ENCODE assay signal across 14 mouse cellular contexts in the genomic region with DNA sequence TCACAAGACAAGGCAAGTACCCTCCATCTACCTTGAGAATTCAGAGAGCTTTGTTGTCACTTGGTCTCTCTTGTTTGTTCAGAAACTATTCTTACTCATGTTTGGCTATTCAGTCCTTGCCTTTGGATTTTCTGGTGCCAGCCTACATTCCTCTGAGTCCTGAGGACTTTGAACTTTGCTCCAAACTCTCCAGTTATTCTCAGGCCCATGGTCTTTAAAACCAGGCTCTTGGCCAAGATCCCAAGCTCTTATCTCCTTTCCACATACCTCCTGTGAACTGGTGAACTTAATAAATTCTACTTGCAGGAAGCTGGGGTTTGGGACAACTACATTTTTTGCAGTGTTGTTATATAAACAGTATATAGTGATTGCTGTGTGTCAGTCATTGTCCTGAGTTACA. TPM values are rescaled to one million over a fixed set of nuclear protein-coding genes. Genes with fewer than 3 reads are reported as not detected.
DNase-seq lines count a peak whose midpoint lies in the region; ATAC-seq lines count a peak whose summit lies in the region.
"Had no signal": no experiment of that assay in that cellular context is flagged by ENCODE, and none has a peak within 500 bp of the region (broad histone marks: within the 10 kb centered on the region; RNA-seq: fewer than 3 reads in every experiment).

No protein-coding gene starts in this region.

- no peaks in the 10 kb centered on the region for H3K4me1 ChIP-seq in kidney, embryonic 15.5 days
- H3K4me1 ChIP-seq: embryonic facial prominence, embryonic 10.5 days; hindbrain, embryonic 10.5 days; limb, embryonic 15.5 days; midbrain, embryonic 12.5 days had no signal

- no peaks in the 10 kb centered on the region for H3K9me3 ChIP-seq in kidney, embryonic 15.5 days (replicated peaks)
- H3K9me3 ChIP-seq: embryonic facial prominence, embryonic 10.5 days; hindbrain, embryonic 10.5 days; limb, embryonic 15.5 days; midbrain, embryonic 12.5 days had no signal

- no peak overlapping the region for H3K27ac ChIP-seq in kidney, embryonic 15.5 days
- H3K27ac ChIP-seq: embryonic facial prominence, embryonic 10.5 days; hindbrain, embryonic 10.5 days; left cerebral cortex, adult 2 months; limb, embryonic 15.5 days; midbrain, embryonic 12.5 days had no signal

- no peak overlapping the region for H3K4me2 ChIP-seq in kidney, embryonic 15.5 days
- H3K4me2 ChIP-seq: limb, embryonic 15.5 days; midbrain, embryonic 12.5 days had no signal

- H3K9ac ChIP-seq in kidney, embryonic 15.5 days: no peak overlapping the region
- H3K9ac ChIP-seq: limb, embryonic 15.5 days; midbrain, embryonic 12.5 days had no signal

- no peaks in the 10 kb centered on the region for H3K36me3 ChIP-seq in kidney, embryonic 15.5 days
- H3K36me3 ChIP-seq: embryonic facial prominence, embryonic 10.5 days; hindbrain, embryonic 10.5 days; limb, embryonic 15.5 days; midbrain, embryonic 12.5 days had no signal

- no peak for ATAC-seq in kidney, embryonic 15.5 days (replicated peaks; ENCODE audit: low FRiP score)
- 0 out of 2 replicates have a peak, but pooled peaks have one; percentile 14 for ATAC-seq in megakaryocyte progenitor cell, adult 5-6 weeks (replicated peaks; ENCODE audit: poor library complexity)

- DNase-seq in kidney, adult 11 months: peak; percentile 58
- DNase-seq in MEL-GATA-1-ER (ENCODE audit: extremely low read depth, low read depth): peak; percentile 13
- DNase-seq in kidney, postnatal 25 days: peak; percentile 47 to 52
- DNase-seq in embryo, embryonic 9.5 days (ENCODE audit: extremely low spot score): no peak
- no peak for DNase-seq in cerebellum, postnatal 10 days
- DNase-seq: cerebellum, adult 9-11 months; right cerebral cortex, postnatal 4 days had no signal

- H3K4me3 ChIP-seq in kidney, embryonic 15.5 days (replicated peaks): no peak overlapping the region
- H3K4me3 ChIP-seq: embryonic facial prominence, embryonic 10.5 days; hindbrain, embryonic 10.5 days; left cerebral cortex, adult 2 months; limb, embryonic 15.5 days; midbrain, embryonic 12.5 days had no signal

- H3K27me3 ChIP-seq in kidney, embryonic 15.5 days: no peaks in the 10 kb centered on the region
- H3K27me3 ChIP-seq: limb, embryonic 15.5 days; midbrain, embryonic 12.5 days had no signal

RNA-seq across cellular contexts. Expression of gene Fhl1, which starts 38.3 kb away (rescaled TPM):
- polyA plus RNA-seq in kidney, embryonic 15.5 days (2015; fragmentation: Nextera tagmentation; extraction: Ambion mirVana): 89.6 and 89.8 TPM in 2 replicates
- total RNA-seq in megakaryocyte progenitor cell, adult 5-6 weeks (2015): 0.34 and 0.72 TPM in 2 replicates
- total RNA-seq in megakaryocyte progenitor cell, adult 5-6 weeks (2017): 0.44 TPM in 1 of 2 replicates, not detected in the other

RNA-seq across cellular contexts. Expression of gene Map7d3, which starts 52.3 kb away (rescaled TPM):
- 2.0 and 2.5 TPM in 2 replicates for polyA plus RNA-seq in kidney, embryonic 15.5 days (2015; fragmentation: Nextera tagmentation; extraction: Ambion mirVana)
- total RNA-seq in megakaryocyte progenitor cell, adult 5-6 weeks (2015): 10.3 and 11.3 TPM in 2 replicates
- 3.1 and 4.4 TPM in 2 replicates for total RNA-seq in megakaryocyte progenitor cell, adult 5-6 weeks (2017)

Comparison
In these comparisons a context has a peak if more than half of its experiments do, and no peak if none do; other contexts are left out.
1. DNase-seq: peak in kidney, adult 11 months (single experiment), MEL-GATA-1-ER (single experiment) and kidney, postnatal 25 days (2 of 2); none in embryo, embryonic 9.5 days (single experiment) and cerebellum, postnatal 10 days (0 of 2).